Mouse (Mus musculus): Measurements from ENCODE around the gene Speer4d.

Speer4d gene

DNA sequence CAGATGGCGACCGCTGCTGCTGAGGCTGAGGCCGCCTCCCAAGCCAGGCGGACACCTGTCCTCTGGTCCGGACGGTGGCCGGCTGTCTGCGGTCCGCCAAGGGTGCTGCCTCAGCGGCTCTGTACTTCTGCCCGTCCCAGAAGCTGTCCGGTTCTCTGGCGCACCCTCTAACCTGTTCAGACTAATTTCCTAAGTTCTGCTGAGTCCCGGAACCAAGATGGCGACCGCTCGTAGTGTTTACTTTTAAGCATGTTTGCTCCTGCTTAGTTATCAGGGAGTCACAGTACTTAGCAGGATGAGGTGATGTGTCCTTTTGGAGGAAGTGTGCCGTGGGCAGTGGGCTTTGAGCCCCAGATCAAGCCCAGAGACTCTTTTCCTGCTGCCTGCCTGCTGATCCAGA, 51.9 kb downstream of the Speer4d start:
- DNase-seq (ENCODE audit: low read depth): peak; percentile 3
